Mouse (Mus musculus): Measurements from ENCODE around the gene Rab11fip5.

DNA sequence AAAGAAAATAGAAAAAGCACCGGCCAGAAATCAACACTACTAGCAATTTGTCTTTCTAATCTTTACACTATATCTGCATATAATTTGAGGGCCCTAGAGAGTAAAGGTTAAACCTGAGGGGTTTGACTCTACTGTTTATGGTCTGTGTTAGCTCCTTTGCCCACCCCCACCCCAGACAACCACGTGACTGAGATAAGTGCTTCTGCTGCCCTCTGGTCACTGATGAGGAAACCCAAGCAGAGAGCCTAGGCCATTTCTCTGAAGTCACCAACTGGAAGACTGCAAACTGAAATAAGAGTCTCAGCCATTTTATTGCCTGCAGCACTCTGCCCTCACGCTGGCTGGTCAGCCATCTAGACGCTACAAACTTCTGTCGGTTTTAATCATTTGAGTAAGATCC is 3.4 kb upstream of the Rab11fip5 start:
- TF ChIP-seq CTCF (IDR thresholded peaks at IDR 0.05; ENCODE audit: control insufficient read depth, insufficient read depth, low read length) (no peak), POLR2A (IDR thresholded peaks at IDR 0.05; ENCODE audit: borderline replicate concordance, control insufficient read depth, low read depth, low read length) (no peak)

All from bone marrow, adult 2 months (tissue).